Mouse (Mus musculus): ENCODE data around the gene Fry. TPM values are rescaled to one million over a fixed set of nuclear protein-coding genes. Genes with fewer than 3 reads are reported as not detected.
A peak's percentile ranks its signal among the peaks of the same experiment; 100 is the strongest.

Fry gene
- total and polyA plus RNA-seq, 3 experiments, result 1.9 to 2.3 TPM; not detected in 1

- no peaks in the 10 kb centered on the region for H3K27me3 ChIP-seq (ENCODE audit: control insufficient read depth in 1 of 2, insufficient read depth in 2 of 2, low read length in 2 of 2)
- DNase-seq (ENCODE audit: low read depth, low spot score), result no peak
- no peak overlapping the region for H3K9ac ChIP-seq (ENCODE audit: control insufficient read depth, low read depth, low read length, poor library complexity, severe bottlenecking)
- no peaks in the 10 kb centered on the region for H3K36me3 ChIP-seq (ENCODE audit: control insufficient read depth in 1 of 2, insufficient read depth in 2 of 2, low read length in 2 of 2)
- H3K4me1 ChIP-seq (ENCODE audit: control insufficient read depth in 1 of 2, insufficient read depth in 2 of 2, low read length in 2 of 2), result peaks cover 0 to 6% of the 10 kb centered on the region in 2 experiments; a peak in 1 of 4 replicates
- H3K79me2 ChIP-seq (ENCODE audit: control insufficient read depth, insufficient read depth, low read length, poor library complexity), result no peaks in the 10 kb centered on the region
- H3K9me3 ChIP-seq (replicated peaks; ENCODE audit: insufficient read depth, low read length), result no peaks in the 10 kb centered on the region
- TF ChIP-seq ZKSCAN1 (IDR thresholded peaks at IDR 0.05; ENCODE audit: low read depth, low read length) (peak; percentile 86; the same call in 1 of the 2 replicates), MAX (IDR thresholded peaks at IDR 0.05; ENCODE audit: low read length) (0 out of 2 replicates have a peak, but pooled peaks have one; percentile 57), USF1 (IDR thresholded peaks at IDR 0.05; ENCODE audit: low read depth, low read length) (no peak), POLR2AphosphoS5 (IDR thresholded peaks at IDR 0.05; ENCODE audit: borderline replicate concordance, low read depth, low read length) (peak; percentile 90; the same call in 1 of the 2 replicates)
- H3K4me3 ChIP-seq (ENCODE audit: control insufficient read depth in 1 of 2, insufficient read depth in 1 of 2, low read depth in 2 of 2, low read length in 2 of 2), result no peak overlapping the region
- H3K27ac ChIP-seq (ENCODE audit: control insufficient read depth, low read depth, low read length), result no peak overlapping the region
These were observed 72.3 kb downstream of the Fry start for GRCm38 (mm10) chr5:150190454-150191358.

GRCm38 (mm10) chr5:150195514-150196210 lies 77.2 kb downstream of the Fry start:
- Histone ChIP-seq H3K36me3 (ENCODE audit: control insufficient read depth in 1 of 2, insufficient read depth in 2 of 2, low read length in 2 of 2) (peaks cover 0 to 4% of the 10 kb centered on the region in 2 experiments; a peak in 1 of 4 replicates), H3K9me3 (replicated peaks; ENCODE audit: insufficient read depth, low read length) (no peaks in the 10 kb centered on the region), H3K9ac (ENCODE audit: control insufficient read depth, low read depth, low read length, poor library complexity, severe bottlenecking) (peak overlapping the region; percentile 65), H3K4me3 (ENCODE audit: control insufficient read depth in 1 of 2, insufficient read depth in 1 of 2, low read depth in 2 of 2, low read length in 2 of 2) (peak overlapping the region; percentile 63 to 77), H3K4me1 (ENCODE audit: control insufficient read depth in 1 of 2, insufficient read depth in 2 of 2, low read length in 2 of 2) (0 out of 4 replicates have a peak, but pooled peaks cover 0 to 6% of the 10 kb centered on the region in 2 experiments), H3K79me2 (ENCODE audit: control insufficient read depth, insufficient read depth, low read length, poor library complexity) (no peaks in the 10 kb centered on the region), H3K27ac (ENCODE audit: control insufficient read depth, low read depth, low read length) (peak overlapping the region; percentile 48), H3K27me3 (ENCODE audit: control insufficient read depth in 1 of 2, insufficient read depth in 2 of 2, low read length in 2 of 2) (no peaks in the 10 kb centered on the region)
- peak; percentile 91 for DNase-seq (ENCODE audit: low read depth, low spot score)
- TF ChIP-seq E2F4 (IDR thresholded peaks at IDR 0.05; ENCODE audit: borderline replicate concordance, low read depth, low read length), result no peak
- TF ChIP-seq ELF1 (IDR thresholded peaks at IDR 0.05; ENCODE audit: low read depth, low read length), result peak; percentile 41
- TF ChIP-seq MAFK (IDR thresholded peaks at IDR 0.05; ENCODE audit: borderline replicate concordance, low read depth, low read length), result no peak
- peak; percentile 59; the same call in 1 of the 2 replicates for TF ChIP-seq MXI1 (IDR thresholded peaks at IDR 0.05; ENCODE audit: low read depth, low read length)
- no peak for TF ChIP-seq MEF2A (IDR thresholded peaks at IDR 0.05; ENCODE audit: extremely low read depth, insufficient replicate concordance, low read depth, low read length, poor library complexity, severe bottlenecking)
- no peak for TF ChIP-seq ZKSCAN1 (IDR thresholded peaks at IDR 0.05; ENCODE audit: low read depth, low read length)
- TF ChIP-seq RCOR1 (IDR thresholded peaks at IDR 0.05; ENCODE audit: low read depth, low read length), result peak; percentile 54; the same call in 1 of the 2 replicates
- no peak for TF ChIP-seq GABPA (IDR thresholded peaks at IDR 0.05; ENCODE audit: low read depth, low read length)
- TF ChIP-seq NELFE (IDR thresholded peaks at IDR 0.05; ENCODE audit: low read depth, low read length), result no peak; the same call in 1 of the 2 replicates
- TF ChIP-seq CHD2 (IDR thresholded peaks at IDR 0.05; ENCODE audit: low read length), result no peak
- TF ChIP-seq GATA1 (IDR thresholded peaks at IDR 0.05; ENCODE audit: low read depth, low read length), result peak; percentile 65; the same call in 1 of the 2 replicates
- TF ChIP-seq SIN3A (IDR thresholded peaks at IDR 0.05; ENCODE audit: low read length), result peak; percentile 77
- TF ChIP-seq TAL1 (IDR thresholded peaks at IDR 0.05; ENCODE audit: low read length), result no peak
- TF ChIP-seq POLR2AphosphoS5 (IDR thresholded peaks at IDR 0.05; ENCODE audit: borderline replicate concordance, low read depth, low read length), result no peak
- peak; percentile 17; the same call in 1 of the 2 replicates for TF ChIP-seq ETS1 (IDR thresholded peaks at IDR 0.05; ENCODE audit: low read depth, low read length)
- TF ChIP-seq HCFC1 (IDR thresholded peaks at IDR 0.05; ENCODE audit: low read depth, low read length), result no peak; the same call in 1 of the 2 replicates
- TF ChIP-seq ZC3H11A (IDR thresholded peaks at IDR 0.05; ENCODE audit: low read depth, low read length), result no peak
- no peak for TF ChIP-seq SMC3 (IDR thresholded peaks at IDR 0.05; ENCODE audit: low read depth, low read length)
- TF ChIP-seq USF2 (IDR thresholded peaks at IDR 0.05; ENCODE audit: borderline replicate concordance in 1 of 2, insufficient read depth in 1 of 2, low read depth in 1 of 2, low read length in 2 of 2), result no peak
- no peak for TF ChIP-seq NRF1 (IDR thresholded peaks at IDR 0.05; ENCODE audit: insufficient read depth, low read depth, low read length, poor library complexity, severe bottlenecking)
- no peak for TF ChIP-seq POLR2AphosphoS2 (IDR thresholded peaks at IDR 0.05; ENCODE audit: low read length)
- no peak for TF ChIP-seq BHLHE40 (IDR thresholded peaks at IDR 0.05; ENCODE audit: borderline replicate concordance, low read depth, low read length)
- no peak for TF ChIP-seq RAD21 (IDR thresholded peaks at IDR 0.05; ENCODE audit: low read depth, low read length)
- TF ChIP-seq MAX (IDR thresholded peaks at IDR 0.05; ENCODE audit: low read length), result no peak
- TF ChIP-seq ZNF384 (IDR thresholded peaks at IDR 0.05; ENCODE audit: low read depth, low read length), result peak; percentile 96
